Mouse (Mus musculus) heart, postnatal 0 days (tissue): ENCODE results near the gene Slco1a5. TPM values are rescaled to one million over a fixed set of nuclear protein-coding genes. Genes with fewer than 3 reads are reported as not detected.

Experiments used
- ATAC-seq: fragments of 200-750 bp; cut with Nextera tagmentation; 2 replicates; pipeline ENCODE4 v1.8.0; 2017; ENCODE audit warnings: low read depth, moderate number of reproducible peaks, moderate library complexity; ENCODE audit not compliant: insufficient read depth
- DNase-seq: peaks from one replicate; pipeline ENCODE4 v3.0.0-alpha.2; 2016; ENCODE audit warnings: low spot score
- H3K27ac ChIP-seq: fragments of 300-500 bp; sonication (generic); 2 replicates; pipeline ENCODE4 v1.5.1; 2014; ENCODE audit warnings: low read depth, mild to moderate bottlenecking
- H3K27me3 ChIP-seq: fragments of 300-500 bp; sonication (generic); 2 replicates; pipeline ENCODE4 v1.6.1; 2014; ENCODE audit warnings: low read length, mixed read lengths; ENCODE audit not compliant: control insufficient read depth, insufficient read depth
- H3K36me3 ChIP-seq: fragments of 300-500 bp; sonication (generic); replicated peaks from 2 replicates; pipeline ENCODE4 v1.6.1; 2014; ENCODE audit warnings: low read length, mixed read lengths; ENCODE audit not compliant: control insufficient read depth, insufficient read depth
- H3K4me1 ChIP-seq: fragments of 300-500 bp; sonication (generic); 2 replicates; pipeline ENCODE4 v1.6.1; 2014; ENCODE audit warnings: antibody characterized with exemption; ENCODE audit not compliant: control insufficient read depth, insufficient read depth
- H3K4me2 ChIP-seq: fragments of 300-500 bp; sonication (generic); 2 replicates; pipeline ENCODE4 v1.6.1; 2014; ENCODE audit warnings: low read depth, mild to moderate bottlenecking, low read length, moderate library complexity
- H3K4me3 ChIP-seq: fragments of 300-500 bp; sonication (generic); 2 replicates; pipeline ENCODE4 v1.5.1; 2014; ENCODE audit warnings: low read depth, low read length
- H3K9ac ChIP-seq: fragments of 300-500 bp; sonication (generic); replicated peaks from 2 replicates; pipeline ENCODE4 v1.6.1; 2014; ENCODE audit warnings: low read depth, low read length, mixed read lengths
- H3K9me3 ChIP-seq: fragments of 300-500 bp; sonication (generic); replicated peaks from 2 replicates; pipeline ENCODE4 v1.6.1; 2016; ENCODE audit warnings: low read length; ENCODE audit not compliant: control insufficient read depth
- CTCF ChIP-seq: IDR thresholded peaks from 2 replicates; pipeline ENCODE4 v1.5.1; 2016; ENCODE audit warnings: antibody characterized with exemption, control low read depth, low read depth
- EP300 ChIP-seq: IDR thresholded peaks from 2 replicates; pipeline ENCODE4 v1.6.1; 2016; ENCODE audit warnings: antibody characterized with exemption, low read depth
- whole genome bisulfite sequencing: fragments of 180-500 bp; shearing (Covaris S2); extraction: QIAGEN DNeasy Blood & Tissue Kit; methylation state at CpG from one replicate; pipeline ENCODE4 v1.1.7; 2014; 5-methylcytosine and 5-hydroxymethylcytosine counted together
- polyA plus RNA-seq: library from polyadenylated mRNA; unstranded; fragments of >200 nt; fragmentation: Nextera tagmentation; extraction: Ambion mirVana; gene quantifications from 2 replicates; pipeline ENCODE4 v1.2.1, GENCODE M21; 2015
- total RNA-seq: library from RNA; depleted of rRNA; stranded (reverse); fragments of >200 nt; gene quantifications from 2 replicates; pipeline ENCODE4 v1.2.3, GENCODE M21; 2014; ENCODE audit warnings: low replicate concordance; rRNA removed

The Slco1a5 gene
- total RNA-seq (not detected in 2 replicates), polyA plus RNA-seq (not detected in 2 replicates)

- Histone ChIP-seq H3K4me2 (no peak within 1 kb of the TSS), H3K9me3 (no peaks in the 10 kb centered on the region), H3K27me3 (no peaks in the 10 kb centered on the region), H3K27ac (no peak within 1 kb of the TSS), H3K9ac (no peak within 1 kb of the TSS), H3K4me3 (no peak within 1 kb of the TSS), H3K36me3 (no peaks in the 10 kb centered on the region), H3K4me1 (no peaks in the 10 kb centered on the region)
- ATAC-seq, result no peak
- 37% methylated on average over 4 of the region's 4 CpGs for WGBS
- no peak for TF ChIP-seq CTCF
- no peak for TF ChIP-seq EP300
- DNase-seq, result no peak
These were observed at the start of gene Slco1a5 for GRCm38 (mm10) chr6:142322881-142323280. Gene Slco1a5 (minus strand): TSS chr6:142322981.

- no peak for TF ChIP-seq EP300
- TF ChIP-seq CTCF, result no peak
- WGBS, result 89% methylated on average over 3 of the region's 3 CpGs
- H3K9me3 ChIP-seq, result no peaks in the 10 kb centered on the region
- H3K4me2 ChIP-seq, result no peak overlapping the region
- no peak overlapping the region for H3K27ac ChIP-seq
- H3K4me3 ChIP-seq, result no peak overlapping the region
- no peak for ATAC-seq
- H3K4me1 ChIP-seq, result no peaks in the 10 kb centered on the region
- DNase-seq, result no peak
- H3K9ac ChIP-seq, result no peak overlapping the region
- no peaks in the 10 kb centered on the region for H3K27me3 ChIP-seq
- H3K36me3 ChIP-seq, result peaks cover 57% of the 10 kb centered on the region
These were observed 46.8 kb upstream of the Slco1a5 start for GRCm38 (mm10) chr6:142369568-142369967.

- Histone ChIP-seq H3K27ac (no peak overlapping the region), H3K9me3 (no peaks in the 10 kb centered on the region), H3K4me1 (no peaks in the 10 kb centered on the region), H3K4me2 (no peak overlapping the region), H3K9ac (no peak overlapping the region), H3K4me3 (no peak overlapping the region), H3K36me3 (peaks cover 63% of the 10 kb centered on the region), H3K27me3 (no peaks in the 10 kb centered on the region)
- TF ChIP-seq CTCF (no peak), EP300 (no peak)
- DNase-seq (no peak), ATAC-seq (no peak; the same call in 1 of the 2 replicates)
- 90% methylated on average over 3 of the region's 3 CpGs for WGBS
These were observed 44.8 kb upstream of the Slco1a5 start for GRCm38 (mm10) chr6:142367565-142367964.

GRCm38 (mm10) chr6:142366473-142367018 is 43.8 kb upstream of the Slco1a5 start:
- no peaks in the 10 kb centered on the region for H3K4me1 ChIP-seq
- H3K27ac ChIP-seq, result no peak overlapping the region
- H3K9me3 ChIP-seq, result no peaks in the 10 kb centered on the region
- no peak overlapping the region for H3K9ac ChIP-seq
- no peaks in the 10 kb centered on the region for H3K27me3 ChIP-seq
- 83% methylated on average over 10 of the region's 10 CpGs for WGBS
- H3K36me3 ChIP-seq, result peaks cover 63% of the 10 kb centered on the region
- H3K4me3 ChIP-seq, result no peak overlapping the region
- no peak for DNase-seq
- ATAC-seq, result no peak
- TF ChIP-seq CTCF (no peak), EP300 (no peak)
- H3K4me2 ChIP-seq, result no peak overlapping the region

- peaks cover 67% of the 10 kb centered on the region for H3K36me3 ChIP-seq
- 68% methylated on average over 8 of the region's 8 CpGs for WGBS
- no peak overlapping the region for H3K27ac ChIP-seq
- H3K9me3 ChIP-seq, result no peaks in the 10 kb centered on the region
- no peak overlapping the region for H3K9ac ChIP-seq
- ATAC-seq (no peak), DNase-seq (no peak)
- H3K4me2 ChIP-seq, result no peak overlapping the region
- no peaks in the 10 kb centered on the region for H3K4me1 ChIP-seq
- no peak overlapping the region for H3K4me3 ChIP-seq
- TF ChIP-seq EP300, result no peak
- TF ChIP-seq CTCF, result no peak
- no peaks in the 10 kb centered on the region for H3K27me3 ChIP-seq
These were observed 43.1 kb upstream of the Slco1a5 start for GRCm38 (mm10) chr6:142365742-142366472.
